Mouse (Mus musculus): ENCODE measurements around the gene Sbds.

- no peak for TF ChIP-seq POLR2A (IDR thresholded peaks at IDR 0.05; ENCODE audit: insufficient read depth, low read depth, low read length)
- no peak for TF ChIP-seq CTCF (IDR thresholded peaks at IDR 0.05)
These were observed 15.5 kb downstream of the Sbds start for GRCm38 (mm10) chr5:130239856-130240255.
